Mouse (Mus musculus): ENCODE measurements at regions not wholly inside any gene's neighbourhood (a gene's known extent, or its start where the extent isn't known, plus 50 kb on each side); places are given as distances from the start of the nearest gene placed in this dataset.
A peak's percentile ranks its signal among the peaks of the same experiment; 100 is the strongest.

GRCm38 (mm10) chr13:11210109-11210508 is 849.5 kb upstream of the Chrm3 start:
- Histone ChIP-seq H3K4me1 (ENCODE audit: control insufficient read depth, insufficient read depth, low read depth, low read length) (no peaks in the 10 kb centered on the region), H3K4me3 (ENCODE audit: low read length) (no peak overlapping the region), H3K27ac (ENCODE audit: low read depth, low read length) (no peak overlapping the region), H3K9me3 (ENCODE audit: control insufficient read depth, low read length) (no peaks in the 10 kb centered on the region), H3K4me2 (ENCODE audit: low read length) (no peak overlapping the region), H3K9ac (ENCODE audit: low read depth, low read length) (no peak overlapping the region), H3K27me3 (replicated peaks; ENCODE audit: control insufficient read depth, insufficient read depth, low read length) (no peaks in the 10 kb centered on the region), H3K36me3 (ENCODE audit: control insufficient read depth, insufficient read depth, low read length) (no peaks in the 10 kb centered on the region)
- WGBS, result 97% methylated on average over 1 of the region's 1 CpGs
- ATAC-seq, result no peak

GRCm38 (mm10) chr13:11205216-11205786 is 844.7 kb upstream of the Chrm3 start:
- WGBS, result 62% methylated on average over 6 of the region's 6 CpGs

GRCm38 (mm10) chr13:11201978-11202377 is 841.3 kb upstream of the Chrm3 start:
- H3K27me3 ChIP-seq (replicated peaks; ENCODE audit: control insufficient read depth, insufficient read depth, low read length), result no peaks in the 10 kb centered on the region
- peak; percentile 52 for ATAC-seq
- H3K9me3 ChIP-seq (ENCODE audit: control insufficient read depth, low read length), result no peaks in the 10 kb centered on the region

More at GRCm38 (mm10) chr13:11205216-11205786, 844.7 kb upstream of the Chrm3 start:
- Histone ChIP-seq H3K27me3 (replicated peaks; ENCODE audit: control insufficient read depth, insufficient read depth, low read length) (no peaks in the 10 kb centered on the region), H3K9me3 (ENCODE audit: control insufficient read depth, low read length) (no peaks in the 10 kb centered on the region), H3K36me3 (ENCODE audit: control insufficient read depth, insufficient read depth, low read length) (no peaks in the 10 kb centered on the region), H3K4me2 (ENCODE audit: low read length) (no peak overlapping the region), H3K9ac (ENCODE audit: low read depth, low read length) (no peak overlapping the region), H3K4me3 (ENCODE audit: low read length) (no peak overlapping the region), H3K4me1 (ENCODE audit: control insufficient read depth, insufficient read depth, low read depth, low read length) (no peaks in the 10 kb centered on the region), H3K27ac (ENCODE audit: low read depth, low read length) (no peak overlapping the region)
- peak; percentile 48; the same call in 1 of the 2 replicates for ATAC-seq

GRCm38 (mm10) chr13:11192471-11192870 is 831.8 kb upstream of the Chrm3 start:
- Histone ChIP-seq H3K27ac (ENCODE audit: low read depth, low read length) (no peak overlapping the region), H3K9ac (ENCODE audit: low read depth, low read length) (no peak overlapping the region), H3K27me3 (replicated peaks; ENCODE audit: control insufficient read depth, insufficient read depth, low read length) (no peaks in the 10 kb centered on the region), H3K4me1 (ENCODE audit: control insufficient read depth, insufficient read depth, low read depth, low read length) (no peaks in the 10 kb centered on the region), H3K4me2 (ENCODE audit: low read length) (no peak overlapping the region), H3K9me3 (ENCODE audit: control insufficient read depth, low read length) (no peaks in the 10 kb centered on the region), H3K36me3 (ENCODE audit: control insufficient read depth, insufficient read depth, low read length) (no peaks in the 10 kb centered on the region), H3K4me3 (ENCODE audit: low read length) (no peak overlapping the region)
- WGBS, result 88% methylated on average over 8 of the region's 8 CpGs
- ATAC-seq, result no peak

More at GRCm38 (mm10) chr13:11201978-11202377, 841.3 kb upstream of the Chrm3 start:
- H3K4me3 ChIP-seq (ENCODE audit: low read length), result no peak overlapping the region
- H3K4me1 ChIP-seq (ENCODE audit: control insufficient read depth, insufficient read depth, low read depth, low read length), result no peaks in the 10 kb centered on the region
- no peaks in the 10 kb centered on the region for H3K36me3 ChIP-seq (ENCODE audit: control insufficient read depth, insufficient read depth, low read length)
- H3K9ac ChIP-seq (ENCODE audit: low read depth, low read length), result no peak overlapping the region
- H3K27ac ChIP-seq (ENCODE audit: low read depth, low read length), result no peak overlapping the region
- no peak overlapping the region for H3K4me2 ChIP-seq (ENCODE audit: low read length)

- no peaks in the 10 kb centered on the region for H3K4me1 ChIP-seq (ENCODE audit: control insufficient read depth, insufficient read depth, low read depth, low read length)
- H3K4me2 ChIP-seq (ENCODE audit: low read length), result no peak overlapping the region
- H3K36me3 ChIP-seq (ENCODE audit: control insufficient read depth, insufficient read depth, low read length), result no peaks in the 10 kb centered on the region
- no peak overlapping the region for H3K27ac ChIP-seq (ENCODE audit: low read depth, low read length)
- H3K9ac ChIP-seq (ENCODE audit: low read depth, low read length), result no peak overlapping the region
- H3K9me3 ChIP-seq (ENCODE audit: control insufficient read depth, low read length), result no peaks in the 10 kb centered on the region
- H3K4me3 ChIP-seq (ENCODE audit: low read length), result no peak overlapping the region
- ATAC-seq, result no peak
- H3K27me3 ChIP-seq (replicated peaks; ENCODE audit: control insufficient read depth, insufficient read depth, low read length), result no peaks in the 10 kb centered on the region
Observed at GRCm38 (mm10) chr13:11181191-11181590, 820.5 kb upstream of the Chrm3 start.

GRCm38 (mm10) chr13:11180356-11180755 is 819.7 kb upstream of the Chrm3 start:
- 86% methylated on average over 1 of the region's 1 CpGs for WGBS
- H3K36me3 ChIP-seq (ENCODE audit: control insufficient read depth, insufficient read depth, low read length), result no peaks in the 10 kb centered on the region
- H3K4me2 ChIP-seq (ENCODE audit: low read length), result no peak overlapping the region
- no peak overlapping the region for H3K4me3 ChIP-seq (ENCODE audit: low read length)
- no peaks in the 10 kb centered on the region for H3K4me1 ChIP-seq (ENCODE audit: control insufficient read depth, insufficient read depth, low read depth, low read length)
- ATAC-seq, result no peak
- no peaks in the 10 kb centered on the region for H3K27me3 ChIP-seq (replicated peaks; ENCODE audit: control insufficient read depth, insufficient read depth, low read length)
- H3K9ac ChIP-seq (ENCODE audit: low read depth, low read length), result no peak overlapping the region
- H3K9me3 ChIP-seq (ENCODE audit: control insufficient read depth, low read length), result no peaks in the 10 kb centered on the region
- H3K27ac ChIP-seq (ENCODE audit: low read depth, low read length), result no peak overlapping the region

- H3K9ac ChIP-seq (ENCODE audit: low read depth, low read length), result no peak overlapping the region
- H3K9me3 ChIP-seq (ENCODE audit: control insufficient read depth, low read length), result no peaks in the 10 kb centered on the region
- no peak overlapping the region for H3K4me3 ChIP-seq (ENCODE audit: low read length)
- WGBS, result 82% methylated on average over 2 of the region's 2 CpGs
- no peaks in the 10 kb centered on the region for H3K36me3 ChIP-seq (ENCODE audit: control insufficient read depth, insufficient read depth, low read length)
- H3K27ac ChIP-seq (ENCODE audit: low read depth, low read length), result no peak overlapping the region
- no peak overlapping the region for H3K4me2 ChIP-seq (ENCODE audit: low read length)
- peak; percentile 37; the same call in 1 of the 2 replicates for ATAC-seq
- H3K27me3 ChIP-seq (replicated peaks; ENCODE audit: control insufficient read depth, insufficient read depth, low read length), result no peaks in the 10 kb centered on the region
- H3K4me1 ChIP-seq (ENCODE audit: control insufficient read depth, insufficient read depth, low read depth, low read length), result no peaks in the 10 kb centered on the region
Observed at GRCm38 (mm10) chr13:11178586-11178985, 817.9 kb upstream of the Chrm3 start.

GRCm38 (mm10) chr13:11177642-11178420 is 817.2 kb upstream of the Chrm3 start:
- H3K9ac ChIP-seq (ENCODE audit: low read depth, low read length), result no peak overlapping the region
- no peaks in the 10 kb centered on the region for H3K9me3 ChIP-seq (ENCODE audit: control insufficient read depth, low read length)
- H3K27ac ChIP-seq (ENCODE audit: low read depth, low read length), result no peak overlapping the region
- no peaks in the 10 kb centered on the region for H3K27me3 ChIP-seq (replicated peaks; ENCODE audit: control insufficient read depth, insufficient read depth, low read length)
- no peak overlapping the region for H3K4me3 ChIP-seq (ENCODE audit: low read length)
- no peaks in the 10 kb centered on the region for H3K36me3 ChIP-seq (ENCODE audit: control insufficient read depth, insufficient read depth, low read length)
- peak; percentile 37; the same call in 1 of the 2 replicates for ATAC-seq
- no peaks in the 10 kb centered on the region for H3K4me1 ChIP-seq (ENCODE audit: control insufficient read depth, insufficient read depth, low read depth, low read length)
- WGBS, result 69% methylated on average over 6 of the region's 6 CpGs
- no peak overlapping the region for H3K4me2 ChIP-seq (ENCODE audit: low read length)

- Histone ChIP-seq H3K36me3 (ENCODE audit: control insufficient read depth, insufficient read depth, low read length) (no peaks in the 10 kb centered on the region), H3K4me3 (ENCODE audit: low read length) (no peak overlapping the region), H3K4me1 (ENCODE audit: control insufficient read depth, insufficient read depth, low read depth, low read length) (no peaks in the 10 kb centered on the region), H3K9me3 (ENCODE audit: control insufficient read depth, low read length) (no peaks in the 10 kb centered on the region), H3K27me3 (replicated peaks; ENCODE audit: control insufficient read depth, insufficient read depth, low read length) (no peaks in the 10 kb centered on the region), H3K27ac (ENCODE audit: low read depth, low read length) (no peak overlapping the region), H3K9ac (ENCODE audit: low read depth, low read length) (no peak overlapping the region), H3K4me2 (ENCODE audit: low read length) (no peak overlapping the region)
- 67% methylated on average over 5 of the region's 5 CpGs for WGBS
- no peak for ATAC-seq
Observed at GRCm38 (mm10) chr13:11167115-11167514, 806.5 kb upstream of the Chrm3 start.
